Mouse (Mus musculus): ENCODE results near the gene Sdr42e1. TPM values are rescaled to one million over a fixed set of nuclear protein-coding genes. Genes with fewer than 3 reads are reported as not detected.

Gene Sdr42e1
- polyA plus RNA-seq, 1 experiment from 2014 or later: 0.81 TPM

Other genes starting within 250 kb of the Sdr42e1 start
- 2.1 and 2.2 TPM in 2 replicates for gene Plcg2, start 175.4 kb downstream of the Sdr42e1 start, polyA plus RNA-seq (2016; fragmentation: Nextera tagmentation; extraction: Ambion mirVana)
- not detected in 2 replicates for gene Hsd17b2, start 28.2 kb upstream of the Sdr42e1 start, polyA plus RNA-seq (2016; fragmentation: Nextera tagmentation; extraction: Ambion mirVana)
- gene Mphosph6, start 128.3 kb upstream of the Sdr42e1 start, polyA plus RNA-seq (2016; fragmentation: Nextera tagmentation; extraction: Ambion mirVana): 45.0 and 45.2 TPM in 2 replicates